Mouse (Mus musculus) gastrocnemius, postnatal 36 days (tissue): ENCODE measurements at regions not wholly inside any gene's neighbourhood (a gene's known extent, or its start where the extent isn't known, plus 50 kb on each side); places are given as distances from the start of the nearest gene placed in this dataset.

Experiments used
- DNase-seq, 2 experiments: peaks; one replicate each; pipeline ENCODE4 v3.0.0; 2022
- intact Hi-C: fragments of 180-260 bp; cut with DNase I; formaldehyde crosslinking; loops from one replicate; pipeline ENCODE4 v1.15.1; 2025

DNA sequence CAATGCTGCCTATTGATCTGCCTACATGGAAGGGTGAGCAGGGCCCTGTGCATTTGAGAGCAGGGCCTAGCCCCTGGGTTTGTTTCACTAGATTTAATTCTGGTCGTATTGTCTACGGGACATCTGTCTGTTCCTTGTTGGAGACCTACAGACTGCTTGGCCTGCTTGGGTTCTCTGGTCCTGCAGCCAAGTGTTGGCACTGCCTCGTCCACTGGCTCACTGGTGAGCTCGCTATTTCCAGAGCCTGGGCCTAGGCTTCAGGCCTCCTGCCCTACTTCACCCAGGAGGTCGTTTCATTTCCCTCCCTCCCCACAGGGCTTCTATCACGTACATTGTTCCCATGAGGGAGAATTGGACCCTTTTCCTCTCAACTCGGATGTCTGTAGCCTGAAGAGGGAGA lies 62.2 kb upstream of the Blcap start:
- no peak for DNase-seq
- intact Hi-C loops = loop anchor here (5.0 kb wide), 1 partner anchor 244 kb away; no protein-coding TSS in a partner anchor

- intact Hi-C loops = loop anchor here (5.0 kb wide), 2 partner anchors 307 to 357 kb away; no protein-coding TSS in a partner anchor
- peak; percentile 77 to 79 for DNase-seq
Measured at GRCm38 (mm10) chr2:157635670-157636069, 64.6 kb upstream of the Blcap start.

GRCm38 (mm10) chr2:157640873-157641272 lies 69.8 kb upstream of the Blcap start:
- intact Hi-C loops = no loop called here
- no peak for DNase-seq

GRCm38 (mm10) chr2:157663584-157664375 lies 73.4 kb upstream of the Ctnnbl1 start:
- DNase-seq = no peak

DNA sequence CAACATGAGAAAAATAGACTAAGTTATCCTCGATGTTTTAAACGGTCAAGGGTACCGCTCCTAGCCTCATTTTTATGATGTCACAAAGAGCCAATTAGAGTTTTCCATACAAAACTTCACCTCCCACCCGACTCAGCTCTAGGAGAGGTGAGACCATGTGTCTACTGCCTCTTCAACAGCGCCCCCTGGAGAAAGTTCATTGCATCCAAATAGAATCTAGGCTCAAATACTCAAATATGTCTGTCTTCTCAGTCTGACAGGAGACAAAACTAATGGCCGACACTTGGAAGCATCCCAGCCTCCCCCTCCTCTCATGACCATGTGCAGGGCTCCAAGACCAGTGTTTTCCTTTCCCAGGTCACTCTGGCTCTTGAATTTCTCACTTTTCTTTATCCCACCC lies 72.7 kb upstream of the Ctnnbl1 start:
- DNase-seq = no peak
- intact Hi-C loops = no loop called here

More at GRCm38 (mm10) chr2:157663584-157664375, 73.4 kb upstream of the Ctnnbl1 start:
- intact Hi-C loops = no loop called here

GRCm38 (mm10) chr2:157670191-157670590 lies 67.0 kb upstream of the Ctnnbl1 start:
- intact Hi-C loops = no loop called here
- DNase-seq = no peak

DNA sequence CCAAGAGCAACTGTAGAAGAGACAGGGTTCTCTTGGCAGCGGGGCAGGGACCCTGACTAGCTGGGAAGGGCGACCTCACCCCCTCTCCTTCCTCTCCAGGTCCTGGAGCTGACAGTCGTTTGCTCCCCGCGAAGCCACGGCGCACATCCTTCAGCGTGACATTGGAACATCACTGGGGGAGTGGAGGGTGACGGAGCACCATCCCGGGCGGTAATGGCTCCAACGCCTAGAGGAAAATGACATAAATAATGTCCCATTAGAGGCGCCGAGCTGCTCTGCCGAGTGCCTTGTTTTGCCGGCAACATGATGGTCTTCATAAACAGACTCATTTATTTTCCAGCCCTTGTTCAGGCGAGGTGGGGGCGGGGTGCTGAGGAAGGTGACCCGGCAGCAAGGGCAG lies 62.3 kb upstream of the Ctnnbl1 start:
- intact Hi-C loops = no loop called here
- no peak for DNase-seq

- DNase-seq = no peak
- intact Hi-C loops = no loop called here
Measured at GRCm38 (mm10) chr2:157676396-157677176, 60.6 kb upstream of the Ctnnbl1 start.

DNA sequence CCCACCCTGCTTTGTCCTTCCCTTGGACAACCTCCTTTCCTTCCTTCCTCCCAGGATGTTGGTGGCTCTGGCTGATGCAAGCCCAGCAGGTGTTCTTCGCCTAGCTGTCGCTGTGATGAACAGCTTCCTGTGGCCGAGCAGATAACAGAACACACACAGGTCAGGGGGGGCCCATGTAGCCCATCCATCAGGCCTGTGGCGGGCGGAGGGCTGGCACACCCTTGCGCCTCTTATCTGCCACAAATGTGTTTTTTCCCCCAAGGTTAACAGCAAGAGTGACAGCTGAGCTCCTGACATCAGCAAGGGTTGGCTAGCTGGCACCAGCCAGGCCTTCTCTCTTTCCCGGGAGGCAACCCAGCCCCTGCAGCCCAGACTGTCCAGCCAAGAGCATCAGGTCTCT lies 59.9 kb upstream of the Ctnnbl1 start:
- no peak for DNase-seq
- intact Hi-C loops = no loop called here

DNA sequence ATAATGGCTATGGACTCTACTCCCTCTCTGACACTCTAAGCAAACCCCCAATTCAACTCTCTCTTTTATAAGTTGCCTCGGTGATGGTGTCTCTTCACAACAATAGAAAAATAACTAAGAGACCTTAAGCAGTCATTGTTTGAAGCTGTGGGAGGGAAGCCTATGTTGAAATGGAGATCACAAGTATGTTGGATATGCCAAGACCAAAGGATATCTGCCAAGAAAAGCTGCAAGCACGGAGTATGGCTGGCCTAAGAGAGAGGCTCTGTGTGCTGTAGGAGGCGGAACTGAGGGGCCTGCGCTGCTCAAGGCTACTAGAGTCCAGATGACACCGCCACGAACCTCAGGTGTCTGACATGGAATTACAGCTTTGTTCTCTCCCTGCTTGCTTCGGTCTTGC lies 55.3 kb upstream of the Ctnnbl1 start:
- intact Hi-C loops = no loop called here
- no peak for DNase-seq
